Mouse (Mus musculus) kidney, embryonic 16.5 days (tissue): ENCODE results near the gene Cd40lg. TPM values are rescaled to one million over a fixed set of nuclear protein-coding genes. Genes with fewer than 3 reads are reported as not detected.

Experiments used
- ATAC-seq: fragments of 200-750 bp; cut with Nextera tagmentation; 2 replicates; pipeline ENCODE4 v1.8.0; 2017; ENCODE audit warnings: moderate TSS enrichment; ENCODE audit not compliant: low FRiP score, low TSS enrichment
- H3K27ac ChIP-seq: fragments of 300-500 bp; sonication (generic); 2 replicates; pipeline ENCODE4 v1.5.1; 2014; ENCODE audit warnings: low read length
- H3K27me3 ChIP-seq: fragments of 300-500 bp; sonication (generic); 2 replicates; pipeline ENCODE4 v1.6.1; 2014; ENCODE audit warnings: low read length, control low read depth, mixed read lengths; ENCODE audit not compliant: insufficient read depth
- H3K36me3 ChIP-seq: fragments of 300-500 bp; sonication (generic); 2 replicates; pipeline ENCODE4 v1.6.1; 2014; ENCODE audit warnings: low read length, control low read depth, mixed read lengths; ENCODE audit not compliant: insufficient read depth
- H3K4me1 ChIP-seq: fragments of 300-500 bp; sonication (generic); 2 replicates; pipeline ENCODE4 v1.6.1; 2014; ENCODE audit warnings: low read length, control low read depth, mixed read lengths; ENCODE audit not compliant: insufficient read depth
- H3K4me2 ChIP-seq: fragments of 300-500 bp; sonication (generic); replicated peaks from 2 replicates; pipeline ENCODE4 v1.6.1; 2014; ENCODE audit warnings: low read depth, low read length
- H3K4me3 ChIP-seq: fragments of 300-500 bp; sonication (generic); 2 replicates; pipeline ENCODE4 v1.5.1; 2014; ENCODE audit warnings: mild to moderate bottlenecking, low read length
- H3K9ac ChIP-seq: fragments of 300-500 bp; sonication (generic); replicated peaks from 2 replicates; pipeline ENCODE4 v1.6.1; 2014; ENCODE audit warnings: low read length
- H3K9me3 ChIP-seq: fragments of 300-500 bp; sonication (generic); 2 replicates; pipeline ENCODE4 v1.6.1; 2016; ENCODE audit warnings: low read length, control low read depth
- WGBS: fragments of 180-500 bp; shearing (Covaris S2); extraction: QIAGEN DNeasy Blood & Tissue Kit; methylation state at CpG from one replicate; pipeline ENCODE4 v1.1.7; 2014; 5-methylcytosine and 5-hydroxymethylcytosine counted together
- polyA plus RNA-seq: library from polyadenylated mRNA; unstranded; fragments of >200 nt; fragmentation: Nextera tagmentation; extraction: Ambion mirVana; gene quantifications from 2 replicates; pipeline ENCODE4 v1.2.1, GENCODE M21; 2015

Cd40lg gene
- polyA plus RNA-seq = not detected in 2 replicates

- no peaks in the 10 kb centered on the region for H3K27me3 ChIP-seq
- no peak within 1 kb of the TSS for H3K4me2 ChIP-seq
- H3K27ac ChIP-seq = no peak within 1 kb of the TSS
- no peak within 1 kb of the TSS for H3K9ac ChIP-seq
- ATAC-seq = no peak
- H3K36me3 ChIP-seq = no peaks in the 10 kb centered on the region
- no peak within 1 kb of the TSS for H3K4me3 ChIP-seq
- no peaks in the 10 kb centered on the region for H3K9me3 ChIP-seq
- H3K4me1 ChIP-seq = no peaks in the 10 kb centered on the region
- WGBS = 90% methylated on average over 9 of the region's 9 CpGs
These were observed at the start of gene Cd40lg for GRCm38 (mm10) chrX:57211876-57212275. Cd40lg (plus strand) TSS chrX:57212143.

DNA sequence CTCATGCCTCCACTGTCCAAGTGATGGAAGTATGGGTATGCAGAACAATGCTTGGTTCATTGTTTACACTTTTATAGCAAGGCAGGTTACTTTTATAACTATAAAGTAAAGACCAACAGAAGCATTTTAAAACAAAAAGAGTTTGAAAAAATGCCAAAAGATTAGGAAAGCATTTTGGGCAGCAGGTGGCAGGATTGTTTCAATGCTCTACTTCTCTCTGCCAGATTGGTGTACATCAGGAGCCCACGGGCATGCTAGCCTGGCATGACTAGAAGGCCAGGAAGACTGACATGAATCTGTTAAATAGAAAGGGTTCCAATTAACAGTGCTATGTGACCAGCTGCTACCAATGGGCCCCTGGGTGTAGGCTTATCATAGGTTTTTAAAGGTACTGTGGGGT, 45.4 kb upstream of the Cd40lg start:
- Histone ChIP-seq H3K4me3 (no peak overlapping the region), H3K27ac (no peak overlapping the region), H3K4me2 (no peak overlapping the region), H3K9ac (no peak overlapping the region), H3K36me3 (no peaks in the 10 kb centered on the region), H3K9me3 (no peaks in the 10 kb centered on the region), H3K4me1 (no peaks in the 10 kb centered on the region), H3K27me3 (no peaks in the 10 kb centered on the region)
- no peak for ATAC-seq
- WGBS = 64% methylated on average over 1 of the region's 1 CpGs

DNA sequence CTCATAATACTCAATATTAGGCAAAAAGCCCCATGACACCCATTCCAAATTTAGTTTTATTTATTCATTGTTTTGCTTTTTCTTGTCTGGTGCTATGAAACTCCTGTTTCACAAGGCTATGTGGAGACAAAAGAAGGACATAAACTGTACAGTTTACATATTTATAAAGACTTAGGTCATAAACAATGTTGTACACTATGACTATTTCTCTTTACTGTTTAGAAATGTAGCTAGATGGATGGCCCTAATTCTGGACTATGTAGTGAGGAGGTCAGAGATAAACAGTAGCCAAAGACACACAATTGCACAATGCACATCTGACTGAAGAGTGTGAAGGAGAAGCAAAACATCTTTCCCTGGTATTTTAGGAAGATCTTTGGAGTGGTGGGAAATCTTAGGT, 40.7 kb upstream of the Cd40lg start:
- no peak overlapping the region for H3K27ac ChIP-seq
- no peaks in the 10 kb centered on the region for H3K4me1 ChIP-seq
- H3K9ac ChIP-seq = no peak overlapping the region
- H3K4me3 ChIP-seq = no peak overlapping the region
- no peaks in the 10 kb centered on the region; the same call in 1 of the 2 replicates for H3K27me3 ChIP-seq
- no peaks in the 10 kb centered on the region for H3K36me3 ChIP-seq
- no peak overlapping the region for H3K4me2 ChIP-seq
- ATAC-seq = no peak
- no peaks in the 10 kb centered on the region for H3K9me3 ChIP-seq

GRCm38 (mm10) chrX:57177225-57177779, 34.6 kb upstream of the Cd40lg start:
- no peak overlapping the region for H3K27ac ChIP-seq
- no peak overlapping the region for H3K9ac ChIP-seq
- ATAC-seq = no peak
- no peak overlapping the region for H3K4me2 ChIP-seq
- H3K27me3 ChIP-seq = no peaks in the 10 kb centered on the region; the same call in 1 of the 2 replicates
- no peaks in the 10 kb centered on the region for H3K4me1 ChIP-seq
- H3K36me3 ChIP-seq = no peaks in the 10 kb centered on the region
- H3K4me3 ChIP-seq = no peak overlapping the region
- 92% methylated on average over 13 of the region's 13 CpGs for WGBS
- H3K9me3 ChIP-seq = no peaks in the 10 kb centered on the region

- Histone ChIP-seq H3K4me3 (no peak overlapping the region), H3K36me3 (no peaks in the 10 kb centered on the region), H3K27ac (no peak overlapping the region), H3K9ac (no peak overlapping the region), H3K27me3 (no peaks in the 10 kb centered on the region; the same call in 1 of the 2 replicates), H3K9me3 (no peaks in the 10 kb centered on the region), H3K4me1 (no peaks in the 10 kb centered on the region), H3K4me2 (no peak overlapping the region)
- 75% methylated on average over 2 of the region's 2 CpGs for WGBS
- ATAC-seq = no peak
These were observed 29.5 kb upstream of the Cd40lg start for GRCm38 (mm10) chrX:57182470-57182869.

GRCm38 (mm10) chrX:57183359-57183758, 28.6 kb upstream of the Cd40lg start:
- H3K4me1 ChIP-seq = no peaks in the 10 kb centered on the region
- H3K4me2 ChIP-seq = no peak overlapping the region
- H3K4me3 ChIP-seq = no peak overlapping the region
- 87% methylated on average over 3 of the region's 3 CpGs for WGBS
- no peak overlapping the region for H3K9ac ChIP-seq
- H3K27ac ChIP-seq = no peak overlapping the region
- ATAC-seq = no peak
- no peaks in the 10 kb centered on the region for H3K9me3 ChIP-seq
- no peaks in the 10 kb centered on the region for H3K36me3 ChIP-seq
- H3K27me3 ChIP-seq = no peaks in the 10 kb centered on the region; the same call in 1 of the 2 replicates

DNA sequence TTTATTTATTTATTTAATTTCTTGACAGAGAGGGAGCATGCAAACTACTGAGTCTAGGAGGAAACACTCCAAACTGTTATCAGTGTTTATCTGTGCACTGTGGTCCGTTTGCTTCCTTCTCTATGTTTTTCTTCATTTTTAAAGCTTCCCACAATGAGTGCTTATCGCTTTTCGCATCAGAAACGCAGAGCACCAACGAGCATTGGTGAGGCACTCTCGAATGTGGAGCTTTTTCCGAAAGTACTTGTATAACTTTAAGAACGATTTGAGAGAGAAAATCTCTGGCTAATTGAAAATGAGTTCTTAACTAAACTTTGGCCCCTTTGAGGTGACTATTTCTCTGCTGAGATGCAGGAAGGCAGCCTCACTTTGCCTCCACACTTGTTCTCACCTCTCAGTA, 24.6 kb upstream of the Cd40lg start:
- Histone ChIP-seq H3K4me2 (no peak overlapping the region), H3K9me3 (no peaks in the 10 kb centered on the region), H3K4me1 (no peaks in the 10 kb centered on the region), H3K36me3 (no peaks in the 10 kb centered on the region), H3K27ac (no peak overlapping the region), H3K4me3 (no peak overlapping the region), H3K9ac (no peak overlapping the region), H3K27me3 (no peaks in the 10 kb centered on the region)
- no peak for ATAC-seq
- 75% methylated on average over 8 of the region's 8 CpGs for WGBS

DNA sequence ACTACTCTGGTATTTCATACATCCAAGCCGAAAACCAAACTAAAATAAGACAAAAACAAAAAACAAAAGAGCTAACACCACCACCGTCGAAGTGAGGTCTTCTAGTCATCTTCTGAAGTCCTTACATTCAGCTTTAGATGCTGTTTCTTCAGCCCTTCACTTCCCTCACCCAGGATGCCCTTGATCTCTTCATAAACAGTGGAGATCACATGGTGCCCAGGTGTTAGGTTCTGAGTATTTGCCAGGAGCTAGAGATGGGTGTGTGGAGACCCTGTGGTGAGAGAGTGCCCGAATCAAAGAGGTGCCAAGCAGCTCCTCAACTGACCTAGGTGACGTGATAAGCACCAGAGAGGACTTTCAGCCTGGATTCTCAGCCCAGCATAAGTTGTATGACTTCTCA, 22.6 kb upstream of the Cd40lg start:
- Histone ChIP-seq H3K9me3 (no peaks in the 10 kb centered on the region), H3K27ac (no peak overlapping the region), H3K9ac (no peak overlapping the region), H3K36me3 (no peaks in the 10 kb centered on the region), H3K27me3 (no peaks in the 10 kb centered on the region), H3K4me1 (no peaks in the 10 kb centered on the region), H3K4me2 (no peak overlapping the region), H3K4me3 (no peak overlapping the region)
- WGBS = 80% methylated on average over 5 of the region's 5 CpGs
- no peak for ATAC-seq

DNA sequence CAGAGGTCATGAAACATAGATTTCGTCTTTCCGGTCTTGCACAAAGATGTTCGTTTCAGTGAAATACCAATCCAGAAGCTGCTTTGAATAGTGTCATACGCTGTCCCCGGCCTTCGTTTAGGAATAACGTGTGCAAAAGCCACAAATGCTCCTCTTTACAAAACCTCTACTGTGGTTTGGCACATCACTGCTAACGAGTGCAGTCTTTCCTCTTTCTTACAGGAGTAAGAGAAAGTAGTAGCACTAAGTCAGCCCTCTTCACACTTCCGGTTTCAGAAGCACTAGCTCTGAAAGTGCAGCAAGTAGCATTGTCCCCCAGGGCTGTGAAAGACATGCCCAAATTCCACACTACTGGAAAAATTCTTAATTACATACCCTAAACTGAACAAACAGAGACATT, 15.6 kb upstream of the Cd40lg start:
- no peak overlapping the region for H3K4me2 ChIP-seq
- H3K27me3 ChIP-seq = no peaks in the 10 kb centered on the region
- no peaks in the 10 kb centered on the region for H3K4me1 ChIP-seq
- WGBS = 73% methylated on average over 9 of the region's 9 CpGs
- no peak overlapping the region for H3K9ac ChIP-seq
- no peak for ATAC-seq
- H3K4me3 ChIP-seq = no peak overlapping the region
- H3K36me3 ChIP-seq = no peaks in the 10 kb centered on the region
- no peak overlapping the region for H3K27ac ChIP-seq
- no peaks in the 10 kb centered on the region for H3K9me3 ChIP-seq

GRCm38 (mm10) chrX:57198036-57198435, 13.9 kb upstream of the Cd40lg start:
- Histone ChIP-seq H3K36me3 (no peaks in the 10 kb centered on the region), H3K27ac (no peak overlapping the region), H3K27me3 (no peaks in the 10 kb centered on the region), H3K4me3 (no peak overlapping the region), H3K9ac (no peak overlapping the region), H3K4me1 (no peaks in the 10 kb centered on the region), H3K9me3 (no peaks in the 10 kb centered on the region), H3K4me2 (no peak overlapping the region)
- WGBS = 32% methylated on average over 2 of the region's 2 CpGs
- ATAC-seq = no peak
